Mouse (Mus musculus) midbrain, embryonic 16.5 days (tissue): ENCODE results near the gene Taok2. TPM values are rescaled to one million over a fixed set of nuclear protein-coding genes. Genes with fewer than 3 reads are reported as not detected.
A peak's percentile ranks its signal among the peaks of the same experiment; 100 is the strongest.

Source experiments
- ATAC-seq: fragments of 200-750 bp; cut with Nextera tagmentation; 2 replicates; pipeline ENCODE4 v1.8.0; 2017; ENCODE audit warnings: moderate TSS enrichment
- H3K27ac ChIP-seq: fragments of 300-500 bp; sonication (generic); 2 replicates; pipeline ENCODE4 v1.5.1; 2014; ENCODE audit warnings: mild to moderate bottlenecking, low read length, mixed read lengths
- H3K27me3 ChIP-seq: fragments of 300-500 bp; sonication (generic); 2 replicates; pipeline ENCODE4 v1.6.1; 2014; ENCODE audit warnings: low read depth, low read length, mixed read lengths; ENCODE audit not compliant: control insufficient read depth, insufficient read depth
- H3K36me3 ChIP-seq: fragments of 300-500 bp; sonication (generic); 2 replicates; pipeline ENCODE4 v1.6.1; 2014; ENCODE audit warnings: mild to moderate bottlenecking, low read length, moderate library complexity, mixed read lengths; ENCODE audit not compliant: control insufficient read depth, insufficient read depth
- H3K4me1 ChIP-seq: fragments of 300-500 bp; sonication (generic); 2 replicates; pipeline ENCODE4 v1.6.1; 2014; ENCODE audit warnings: mild to moderate bottlenecking, low read length, mixed read lengths; ENCODE audit not compliant: control insufficient read depth, insufficient read depth
- H3K4me2 ChIP-seq: fragments of 300-500 bp; sonication (generic); 2 replicates; pipeline ENCODE4 v1.6.1; 2014; ENCODE audit warnings: mild to moderate bottlenecking, low read length, mixed read lengths
- H3K4me3 ChIP-seq: fragments of 300-500 bp; sonication (generic); 2 replicates; pipeline ENCODE4 v1.5.1; 2014; ENCODE audit warnings: low read depth, mild to moderate bottlenecking, low read length, moderate library complexity, mixed read lengths
- H3K9ac ChIP-seq: fragments of 300-500 bp; sonication (generic); 2 replicates; pipeline ENCODE4 v1.6.1; 2014; ENCODE audit warnings: low read depth, low read length, mixed read lengths
- H3K9me3 ChIP-seq: fragments of 300-500 bp; sonication (generic); replicated peaks from 2 replicates; pipeline ENCODE4 v1.6.1; 2014; ENCODE audit warnings: mild to moderate bottlenecking, low read length, mixed read lengths; ENCODE audit not compliant: control insufficient read depth, poor library complexity, severe bottlenecking
- WGBS: fragments of 180-500 bp; shearing (Covaris S2); extraction: QIAGEN DNeasy Blood & Tissue Kit; methylation state at CpG from one replicate; pipeline ENCODE4 v1.1.7; 2014; 5-methylcytosine and 5-hydroxymethylcytosine counted together
- polyA plus RNA-seq: library from polyadenylated mRNA; unstranded; fragments of >200 nt; fragmentation: Nextera tagmentation; extraction: Ambion mirVana; gene quantifications from 2 replicates; pipeline ENCODE4 v1.2.1, GENCODE M21; 2015

Taok2 gene
- polyA plus RNA-seq, 1 experiment from 2014 or later: 64.8 TPM

- H3K27me3 ChIP-seq: peaks cover 5% of the 10 kb centered on the region; the same call in 1 of the 2 replicates
- no peaks in the 10 kb centered on the region for H3K9me3 ChIP-seq
- H3K27ac ChIP-seq: peak overlapping the region; percentile 18
- peak overlapping the region; percentile 72 for H3K4me3 ChIP-seq
- WGBS: 11% methylated on average over 9 of the region's 10 CpGs
- H3K4me2 ChIP-seq: peak overlapping the region; percentile 99
- peaks cover 16% of the 10 kb centered on the region for H3K4me1 ChIP-seq
- peak overlapping the region; percentile 84 for H3K9ac ChIP-seq
- peaks cover 5% of the 10 kb centered on the region for H3K36me3 ChIP-seq
- ATAC-seq: peak; percentile 40
Measured at GRCm38 (mm10) chr7:126848794-126849193, 35.7 kb downstream of the Taok2 start.

DNA sequence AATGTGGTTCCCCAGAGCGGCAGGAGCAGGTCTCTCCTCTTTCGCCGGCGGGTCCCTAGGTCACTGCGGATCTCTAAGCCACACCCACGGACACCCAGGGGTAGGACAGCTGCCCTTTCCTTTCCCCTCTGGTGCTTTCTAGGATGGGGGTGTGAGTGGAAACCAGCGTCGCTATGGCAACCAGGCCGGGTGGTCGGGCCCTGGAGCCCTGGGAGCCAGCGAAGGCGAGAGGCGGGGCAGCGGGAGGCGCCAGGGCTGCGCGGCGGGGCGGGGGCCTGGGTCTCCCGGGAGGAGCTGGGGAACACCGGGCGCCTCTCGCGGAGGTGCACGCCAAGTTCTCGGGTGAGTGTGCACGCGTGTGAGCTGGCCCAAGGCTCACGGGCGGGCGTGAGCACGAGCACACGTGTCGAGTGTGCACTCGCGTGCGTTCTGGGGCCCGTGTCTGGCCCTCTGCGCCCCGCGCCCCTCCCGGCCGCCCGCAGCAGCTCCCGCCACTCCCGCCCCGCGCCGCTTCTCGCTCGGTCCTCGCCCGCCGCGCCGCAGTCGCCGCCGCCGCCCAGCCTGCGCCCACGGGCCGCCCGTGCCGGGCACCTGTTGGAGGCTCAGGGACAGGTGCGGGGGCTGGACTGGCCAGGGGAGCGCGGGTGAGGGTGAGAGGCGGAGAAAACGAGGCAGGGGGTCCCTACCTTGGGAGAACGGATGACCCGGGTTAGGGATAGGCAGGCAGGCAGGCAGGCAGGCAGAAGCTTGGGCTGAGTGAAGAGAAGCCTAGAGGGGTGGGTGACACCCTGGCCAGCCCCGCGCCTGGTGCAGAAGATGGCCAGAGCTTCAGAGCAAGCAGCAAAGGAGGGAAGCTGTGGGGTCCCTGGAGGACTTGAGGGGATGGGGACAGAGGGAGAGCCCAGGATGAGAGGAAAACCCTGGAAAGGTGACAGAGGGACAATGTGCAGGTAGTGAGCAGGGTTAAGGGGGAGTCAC, 36.8 kb downstream of the Taok2 start:
- Histone ChIP-seq H3K4me2 (peak overlapping the region; percentile 99), H3K4me1 (peaks cover 16% of the 10 kb centered on the region), H3K27me3 (peaks cover 5% of the 10 kb centered on the region; the same call in 1 of the 2 replicates), H3K9me3 (no peaks in the 10 kb centered on the region), H3K9ac (peak overlapping the region; percentile 84), H3K27ac (peak overlapping the region; percentile 47), H3K4me3 (peak overlapping the region; percentile 72), H3K36me3 (peaks cover 4% of the 10 kb centered on the region)
- WGBS: under 1% methylated on average over 46 of the region's 74 CpGs
- peak; percentile 55 for ATAC-seq

DNA sequence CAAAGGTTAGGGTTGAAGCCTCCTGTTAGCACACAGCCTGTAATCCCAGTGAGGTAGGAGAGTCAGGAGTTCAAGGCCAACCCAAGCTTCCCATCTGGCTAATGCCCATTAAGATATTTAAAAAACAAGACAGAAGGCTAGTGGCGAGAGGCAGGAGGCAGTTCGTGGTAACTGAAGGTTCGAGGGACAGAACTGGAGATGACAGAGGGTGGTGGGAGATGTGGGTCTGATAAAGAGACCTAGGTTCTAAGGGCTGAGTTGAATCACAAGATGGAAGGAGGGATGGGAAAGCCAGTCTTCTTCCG, 37.4 kb downstream of the Taok2 start, which contains the start of gene Doc2a:
Gene Doc2a, plus strand, starts transcription at position 301 of the 305 bp plus-strand sequence.
- peak within 1 kb of the TSS; percentile 99 for H3K4me2 ChIP-seq
- H3K27me3 ChIP-seq: peaks cover 5% of the 10 kb centered on the region; the same call in 1 of the 2 replicates
- H3K4me1 ChIP-seq: peaks cover 16% of the 10 kb centered on the region
- WGBS: 15% methylated on average over 4 of the region's 4 CpGs
- H3K4me3 ChIP-seq: peak within 1 kb of the TSS; percentile 72
- H3K27ac ChIP-seq: peak within 1 kb of the TSS; percentile 47
- peak within 1 kb of the TSS; percentile 84 for H3K9ac ChIP-seq
- no peaks in the 10 kb centered on the region for H3K9me3 ChIP-seq
- no peak for ATAC-seq
- no peaks in the 10 kb centered on the region; the same call in 1 of the 2 replicates for H3K36me3 ChIP-seq

GRCm38 (mm10) chr7:126845516-126845915, 39.0 kb downstream of the Taok2 start:
- no peak overlapping the region for H3K9ac ChIP-seq
- no peak overlapping the region for H3K4me2 ChIP-seq
- no peak for ATAC-seq
- whole genome bisulfite sequencing: 63% methylated on average over 2 of the region's 2 CpGs
- no peak overlapping the region for H3K4me3 ChIP-seq
- H3K36me3 ChIP-seq: no peaks in the 10 kb centered on the region
- H3K9me3 ChIP-seq: no peaks in the 10 kb centered on the region
- no peak overlapping the region for H3K27ac ChIP-seq
- peaks cover 5% of the 10 kb centered on the region; the same call in 1 of the 2 replicates for H3K27me3 ChIP-seq
- H3K4me1 ChIP-seq: peaks cover 16% of the 10 kb centered on the region

- H3K27ac ChIP-seq: no peak overlapping the region
- peaks cover 4% of the 10 kb centered on the region; the same call in 1 of the 2 replicates for H3K4me1 ChIP-seq
- no peaks in the 10 kb centered on the region for H3K36me3 ChIP-seq
- H3K9me3 ChIP-seq: no peaks in the 10 kb centered on the region
- no peak overlapping the region for H3K4me3 ChIP-seq
- H3K4me2 ChIP-seq: no peak overlapping the region
- no peak overlapping the region for H3K9ac ChIP-seq
- WGBS: 82% methylated on average over 9 of the region's 9 CpGs
- no peak for ATAC-seq
- H3K27me3 ChIP-seq: no peaks in the 10 kb centered on the region
Measured at GRCm38 (mm10) chr7:126843276-126843675, 41.2 kb downstream of the Taok2 start.

- no peak overlapping the region for H3K4me3 ChIP-seq
- no peak overlapping the region for H3K9ac ChIP-seq
- WGBS: 95% methylated on average over 1 of the region's 1 CpGs
- ATAC-seq: no peak
- no peaks in the 10 kb centered on the region for H3K9me3 ChIP-seq
- no peak overlapping the region for H3K27ac ChIP-seq
- H3K4me1 ChIP-seq: peaks cover 4% of the 10 kb centered on the region; the same call in 1 of the 2 replicates
- H3K4me2 ChIP-seq: no peak overlapping the region
- peaks cover 4% of the 10 kb centered on the region; the same call in 1 of the 2 replicates for H3K36me3 ChIP-seq
- H3K27me3 ChIP-seq: no peaks in the 10 kb centered on the region
Measured at GRCm38 (mm10) chr7:126833294-126833693, 51.2 kb downstream of the Taok2 start.

GRCm38 (mm10) chr7:126832036-126832598, 52.4 kb downstream of the Taok2 start:
- no peaks in the 10 kb centered on the region for H3K9me3 ChIP-seq
- WGBS: under 1% methylated on average over 21 of the region's 21 CpGs
- H3K9ac ChIP-seq: peak overlapping the region; percentile 38
- H3K4me3 ChIP-seq: peak overlapping the region; percentile 29
- H3K27ac ChIP-seq: 0 out of 2 replicates have a peak overlapping the region, but pooled peaks have one; percentile 37
- peaks cover 4% of the 10 kb centered on the region; the same call in 1 of the 2 replicates for H3K36me3 ChIP-seq
- peak overlapping the region; percentile 63 for H3K4me2 ChIP-seq
- peaks cover 4% of the 10 kb centered on the region; the same call in 1 of the 2 replicates for H3K4me1 ChIP-seq
- peak; percentile 89 for ATAC-seq
- no peaks in the 10 kb centered on the region for H3K27me3 ChIP-seq

- Histone ChIP-seq H3K4me2 (peak within 1 kb of the TSS; percentile 63), H3K9ac (peak within 1 kb of the TSS; percentile 38), H3K4me1 (peaks cover 4% of the 10 kb centered on the region; the same call in 1 of the 2 replicates), H3K9me3 (no peaks in the 10 kb centered on the region), H3K27me3 (no peaks in the 10 kb centered on the region), H3K27ac (0 out of 2 replicates have a peak within 1 kb of the TSS, but pooled peaks have one; percentile 37), H3K36me3 (peaks cover 4% of the 10 kb centered on the region; the same call in 1 of the 2 replicates), H3K4me3 (peak within 1 kb of the TSS; percentile 29)
- WGBS: 57% methylated on average over 5 of the region's 5 CpGs
- 0 out of 2 replicates have a peak, but pooled peaks have one; percentile 21 for ATAC-seq
Measured at GRCm38 (mm10) chr7:126831539-126831938, 53.0 kb downstream of the Taok2 start, which contains the start of gene 4930451I11Rik. TSS of gene 4930451I11Rik (minus strand) at chr7:126831639.
